Mouse (Mus musculus): ENCODE measurements around the gene Hoxc8. TPM values are rescaled to one million over a fixed set of nuclear protein-coding genes. Genes with fewer than 3 reads are reported as not detected.

Hoxc8 gene
- polyA plus RNA-seq, 1 experiment from 2014 or later = 1.9 TPM

- no peak overlapping the region for H3K27ac ChIP-seq (ENCODE audit: low read depth, low read length)
Measured at GRCm38 (mm10) chr15:102977423-102977974, 12.9 kb upstream of the Hoxc8 start.

GRCm38 (mm10) chr15:102978615-102979515 is 11.5 kb upstream of the Hoxc8 start:
- ATAC-seq (replicated peaks; ENCODE audit: low FRiP score) (no peak), DNase-seq (ENCODE audit: low spot score) (no peak)
- Histone ChIP-seq H3K27ac (ENCODE audit: low read depth, low read length) (no peak overlapping the region), H3K9ac (ENCODE audit: low read depth, low read length) (no peak overlapping the region), H3K27me3 (replicated peaks; ENCODE audit: control insufficient read depth, insufficient read depth, low read length) (peaks cover 100% of the 10 kb centered on the region), H3K9me3 (ENCODE audit: control insufficient read depth, low read length) (no peaks in the 10 kb centered on the region), H3K36me3 (ENCODE audit: control insufficient read depth, insufficient read depth, low read length) (no peaks in the 10 kb centered on the region), H3K4me3 (ENCODE audit: low read depth, low read length) (no peak overlapping the region), H3K4me1 (replicated peaks; ENCODE audit: control insufficient read depth, insufficient read depth, low read length) (peaks cover 4% of the 10 kb centered on the region), H3K4me2 (no peak overlapping the region)
- WGBS = 3% methylated on average over 13 of the region's 13 CpGs

More at GRCm38 (mm10) chr15:102977423-102977974, 12.9 kb upstream of the Hoxc8 start:
- H3K9ac ChIP-seq (ENCODE audit: low read depth, low read length) = no peak overlapping the region
- H3K27me3 ChIP-seq (replicated peaks; ENCODE audit: control insufficient read depth, insufficient read depth, low read length) = peaks cover 100% of the 10 kb centered on the region
- H3K36me3 ChIP-seq (ENCODE audit: control insufficient read depth, insufficient read depth, low read length) = no peaks in the 10 kb centered on the region
- ATAC-seq (replicated peaks; ENCODE audit: low FRiP score) (no peak), DNase-seq (ENCODE audit: low spot score) (no peak)
- H3K4me1 ChIP-seq (replicated peaks; ENCODE audit: control insufficient read depth, insufficient read depth, low read length) = peaks cover 4% of the 10 kb centered on the region
- 3% methylated on average over 16 of the region's 16 CpGs for WGBS
- H3K9me3 ChIP-seq (ENCODE audit: control insufficient read depth, low read length) = no peaks in the 10 kb centered on the region
- peak overlapping the region; percentile 13; the same call in 1 of the 2 replicates for H3K4me2 ChIP-seq
- 0 out of 2 replicates have a peak overlapping the region, but pooled peaks have one; percentile 1 for H3K4me3 ChIP-seq (ENCODE audit: low read depth, low read length)

GRCm38 (mm10) chr15:102979936-102980335 is 10.5 kb upstream of the Hoxc8 start:
- Histone ChIP-seq H3K4me2 (no peak overlapping the region), H3K9ac (ENCODE audit: low read depth, low read length) (no peak overlapping the region), H3K9me3 (ENCODE audit: control insufficient read depth, low read length) (no peaks in the 10 kb centered on the region), H3K27ac (ENCODE audit: low read depth, low read length) (no peak overlapping the region), H3K4me3 (ENCODE audit: low read depth, low read length) (no peak overlapping the region), H3K27me3 (replicated peaks; ENCODE audit: control insufficient read depth, insufficient read depth, low read length) (peaks cover 100% of the 10 kb centered on the region), H3K36me3 (ENCODE audit: control insufficient read depth, insufficient read depth, low read length) (no peaks in the 10 kb centered on the region), H3K4me1 (replicated peaks; ENCODE audit: control insufficient read depth, insufficient read depth, low read length) (peaks cover 4% of the 10 kb centered on the region)
- DNase-seq (ENCODE audit: low spot score) (no peak), ATAC-seq (replicated peaks; ENCODE audit: low FRiP score) (no peak)
- 5% methylated on average over 1 of the region's 1 CpGs for WGBS

- peaks cover 4% of the 10 kb centered on the region for H3K4me1 ChIP-seq (replicated peaks; ENCODE audit: control insufficient read depth, insufficient read depth, low read length)
- WGBS = 5% methylated on average over 11 of the region's 11 CpGs
- no peak overlapping the region for H3K27ac ChIP-seq (ENCODE audit: low read depth, low read length)
- H3K27me3 ChIP-seq (replicated peaks; ENCODE audit: control insufficient read depth, insufficient read depth, low read length) = peaks cover 100% of the 10 kb centered on the region
- no peak overlapping the region for H3K4me2 ChIP-seq
- H3K4me3 ChIP-seq (ENCODE audit: low read depth, low read length) = no peak overlapping the region
- ATAC-seq (replicated peaks; ENCODE audit: low FRiP score) (no peak), DNase-seq (ENCODE audit: low spot score) (no peak)
- H3K9ac ChIP-seq (ENCODE audit: low read depth, low read length) = no peak overlapping the region
- H3K36me3 ChIP-seq (ENCODE audit: control insufficient read depth, insufficient read depth, low read length) = no peaks in the 10 kb centered on the region
- H3K9me3 ChIP-seq (ENCODE audit: control insufficient read depth, low read length) = no peaks in the 10 kb centered on the region
Measured at GRCm38 (mm10) chr15:102980352-102980751, 10.1 kb upstream of the Hoxc8 start.

- no peak overlapping the region for H3K9ac ChIP-seq (ENCODE audit: low read depth, low read length)
- H3K27me3 ChIP-seq (replicated peaks; ENCODE audit: control insufficient read depth, insufficient read depth, low read length) = peaks cover 100% of the 10 kb centered on the region
- no peaks in the 10 kb centered on the region for H3K36me3 ChIP-seq (ENCODE audit: control insufficient read depth, insufficient read depth, low read length)
- ATAC-seq (replicated peaks; ENCODE audit: low FRiP score) (no peak), DNase-seq (ENCODE audit: low spot score) (no peak)
- peak overlapping the region; percentile 57 for H3K4me2 ChIP-seq
- H3K27ac ChIP-seq (ENCODE audit: low read depth, low read length) = no peak overlapping the region
- WGBS = under 1% methylated on average over 14 of the region's 14 CpGs
- no peaks in the 10 kb centered on the region for H3K9me3 ChIP-seq (ENCODE audit: control insufficient read depth, low read length)
- peak overlapping the region; percentile 33 for H3K4me3 ChIP-seq (ENCODE audit: low read depth, low read length)
- H3K4me1 ChIP-seq (replicated peaks; ENCODE audit: control insufficient read depth, insufficient read depth, low read length) = peaks cover 4% of the 10 kb centered on the region
Measured at GRCm38 (mm10) chr15:102980912-102981311, 9.5 kb upstream of the Hoxc8 start.

GRCm38 (mm10) chr15:102981379-102982288 is 8.8 kb upstream of the Hoxc8 start:
- ATAC-seq (replicated peaks; ENCODE audit: low FRiP score) (no peak), DNase-seq (ENCODE audit: low spot score) (no peak)
- Histone ChIP-seq H3K9ac (ENCODE audit: low read depth, low read length) (no peak overlapping the region), H3K27ac (ENCODE audit: low read depth, low read length) (no peak overlapping the region), H3K9me3 (ENCODE audit: control insufficient read depth, low read length) (no peaks in the 10 kb centered on the region), H3K4me3 (ENCODE audit: low read depth, low read length) (peak overlapping the region; percentile 33), H3K27me3 (replicated peaks; ENCODE audit: control insufficient read depth, insufficient read depth, low read length) (peaks cover 100% of the 10 kb centered on the region), H3K36me3 (ENCODE audit: control insufficient read depth, insufficient read depth, low read length) (no peaks in the 10 kb centered on the region), H3K4me1 (replicated peaks; ENCODE audit: control insufficient read depth, insufficient read depth, low read length) (peaks cover 4% of the 10 kb centered on the region), H3K4me2 (peak overlapping the region; percentile 57)
- under 1% methylated on average over 88 of the region's 88 CpGs for WGBS

GRCm38 (mm10) chr15:102983716-102984115 is 6.7 kb upstream of the Hoxc8 start:
- ATAC-seq (replicated peaks; ENCODE audit: low FRiP score) (no peak), DNase-seq (ENCODE audit: low spot score) (no peak)
- 3% methylated on average over 12 of the region's 12 CpGs for WGBS
- no peaks in the 10 kb centered on the region for H3K9me3 ChIP-seq (ENCODE audit: control insufficient read depth, low read length)
- H3K9ac ChIP-seq (ENCODE audit: low read depth, low read length) = no peak overlapping the region
- peaks cover 4% of the 10 kb centered on the region for H3K4me1 ChIP-seq (replicated peaks; ENCODE audit: control insufficient read depth, insufficient read depth, low read length)
- H3K4me2 ChIP-seq = no peak overlapping the region
- no peaks in the 10 kb centered on the region for H3K36me3 ChIP-seq (ENCODE audit: control insufficient read depth, insufficient read depth, low read length)
- no peak overlapping the region for H3K27ac ChIP-seq (ENCODE audit: low read depth, low read length)
- no peak overlapping the region for H3K4me3 ChIP-seq (ENCODE audit: low read depth, low read length)
- peaks cover 100% of the 10 kb centered on the region for H3K27me3 ChIP-seq (replicated peaks; ENCODE audit: control insufficient read depth, insufficient read depth, low read length)

GRCm38 (mm10) chr15:102984521-102984920 is 5.9 kb upstream of the Hoxc8 start:
- peaks cover 4% of the 10 kb centered on the region for H3K4me1 ChIP-seq (replicated peaks; ENCODE audit: control insufficient read depth, insufficient read depth, low read length)
- H3K27ac ChIP-seq (ENCODE audit: low read depth, low read length) = no peak overlapping the region
- H3K9ac ChIP-seq (ENCODE audit: low read depth, low read length) = no peak overlapping the region
- 2% methylated on average over 10 of the region's 10 CpGs for WGBS
- no peaks in the 10 kb centered on the region for H3K36me3 ChIP-seq (ENCODE audit: control insufficient read depth, insufficient read depth, low read length)
- no peaks in the 10 kb centered on the region for H3K9me3 ChIP-seq (ENCODE audit: control insufficient read depth, low read length)
- H3K27me3 ChIP-seq (replicated peaks; ENCODE audit: control insufficient read depth, insufficient read depth, low read length) = peaks cover 100% of the 10 kb centered on the region
- ATAC-seq (replicated peaks; ENCODE audit: low FRiP score) = no peak
- no peak overlapping the region for H3K4me3 ChIP-seq (ENCODE audit: low read depth, low read length)
- H3K4me2 ChIP-seq = no peak overlapping the region
- DNase-seq (ENCODE audit: low spot score) = no peak
